Mouse (Mus musculus) thymus, adult 2 months (tissue): ENCODE results near the gene Pdha1.

ENCODE experiments used
- CTCF ChIP-seq: fragments of 200-500 bp; IDR thresholded peaks from 2 replicates; pipeline ENCODE4 v1.5.1; 2012; ENCODE audit warnings: mild to moderate bottlenecking, control low read depth, low read length, moderate library complexity, borderline replicate concordance; ENCODE audit not compliant: control insufficient read depth, poor library complexity, insufficient read depth; ENCODE audit errors: extremely low read depth
- POLR2A ChIP-seq: fragments of 200-500 bp; IDR thresholded peaks from 2 replicates; pipeline ENCODE4 v1.6.1; 2012; ENCODE audit warnings: mild to moderate bottlenecking, low read length, control low read depth, moderate library complexity; ENCODE audit not compliant: control insufficient read depth, poor library complexity, insufficient read depth; ENCODE audit errors: extremely low read depth

GRCm38 (mm10) chrX:160179032-160179431 is 40.8 kb upstream of the Pdha1 start:
- no peak for TF ChIP-seq POLR2A
- TF ChIP-seq CTCF, result no peak
